Mouse (Mus musculus): ENCODE data around the gene Llph.

DNA sequence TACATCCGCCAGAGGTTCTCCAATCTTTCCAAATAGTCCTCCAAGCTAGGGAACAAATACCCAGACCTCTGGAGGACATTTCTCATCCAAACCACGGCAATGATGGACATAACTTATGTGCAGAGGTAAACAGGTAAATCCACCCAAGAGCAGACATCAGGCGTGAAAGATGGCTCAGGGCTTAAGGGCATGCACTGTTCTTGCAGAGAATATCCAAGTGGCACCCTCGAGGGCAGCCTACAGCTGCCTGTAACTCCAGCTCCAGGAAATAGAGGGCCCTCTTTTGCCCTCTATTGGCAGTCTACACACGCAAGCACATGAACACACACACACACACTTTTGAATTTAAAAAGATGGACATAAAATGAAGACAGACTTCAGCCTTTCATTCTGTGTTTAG, 54.8 kb downstream of the Llph start:
- TF ChIP-seq USF1 (IDR thresholded peaks at IDR 0.05; ENCODE audit: low read depth) (no peak), CTCF (IDR thresholded peaks at IDR 0.05; ENCODE audit: control insufficient read depth, insufficient read depth, insufficient read length) (no peak), MAX (IDR thresholded peaks at IDR 0.05) (no peak), MYOG (IDR thresholded peaks at IDR 0.05; ENCODE audit: control insufficient read depth, extremely low read depth, insufficient read length) (no peak)
